Mouse (Mus musculus) kidney, adult 2 months (tissue): ENCODE measurements around the gene Prr23a1. TPM values are rescaled to one million over a fixed set of nuclear protein-coding genes. Genes with fewer than 3 reads are reported as not detected.
A peak's percentile ranks its signal among the peaks of the same experiment; 100 is the strongest.
"Not testable (repeated sequence)": the region's sequence is repeated elsewhere in the genome, so short reads cannot be mapped to it uniquely, and the experiment has no call there.

Source experiments
- DNase-seq: peaks from one replicate; pipeline ENCODE4 v3.0.0; 2021
- H3K27ac ChIP-seq: fragments of 200-500 bp; 2 replicates; pipeline ENCODE4 v1.5.1; 2012; ENCODE audit warnings: low read depth, low read length, control low read depth, inconsistent platforms; ENCODE audit not compliant: insufficient read depth
- H3K27me3 ChIP-seq: fragments of 200-500 bp; replicated peaks from 2 replicates; pipeline ENCODE4 v1.6.1; 2012; ENCODE audit warnings: mild to moderate bottlenecking, moderate library complexity, low read length, inconsistent platforms; ENCODE audit not compliant: control insufficient read depth, insufficient read depth
- H3K36me3 ChIP-seq: fragments of 200-500 bp; 2 replicates; pipeline ENCODE4 v1.6.1; 2012; ENCODE audit warnings: mild to moderate bottlenecking, moderate library complexity, low read length, inconsistent platforms; ENCODE audit not compliant: control insufficient read depth, insufficient read depth
- H3K4me1 ChIP-seq: fragments of 200-500 bp; 2 replicates; pipeline ENCODE4 v1.6.1; 2011; ENCODE audit warnings: low read length; ENCODE audit not compliant: control insufficient read depth, insufficient read depth
- H3K4me3 ChIP-seq: fragments of 200-500 bp; 2 replicates; pipeline ENCODE4 v1.5.1; 2011; ENCODE audit warnings: mild to moderate bottlenecking, low read depth, low read length, control low read depth; ENCODE audit not compliant: insufficient read depth
- CTCF ChIP-seq: fragments of 200-500 bp; conservative IDR thresholded peaks from 2 replicates; pipeline ENCODE4 v1.5.1; 2011; ENCODE audit warnings: low read depth, mild to moderate bottlenecking, control low read depth, low read length, moderate library complexity, mixed read lengths; ENCODE audit not compliant: insufficient read depth, insufficient read length
- POLR2A ChIP-seq: fragments of 200-500 bp; IDR thresholded peaks from one replicate; pipeline ENCODE4 v1.6.1; 2011; ENCODE audit warnings: low read depth, low read length, control low read depth
- WGBS: fragments of 180-500 bp; shearing (Covaris S2); methylation state at CpG from one replicate; pipeline ENCODE4 v1.1.7; 2018; 5-methylcytosine and 5-hydroxymethylcytosine counted together
- polyA plus RNA-seq: library from polyadenylated mRNA; depleted of rRNA; stranded (reverse); fragments of >200 nt; gene quantifications from 2 replicates; pipeline ENCODE4 v1.2.3, GENCODE M21; 2012; rRNA removed

The Prr23a1 gene
- not detected in 2 replicates for polyA plus RNA-seq

DNA sequence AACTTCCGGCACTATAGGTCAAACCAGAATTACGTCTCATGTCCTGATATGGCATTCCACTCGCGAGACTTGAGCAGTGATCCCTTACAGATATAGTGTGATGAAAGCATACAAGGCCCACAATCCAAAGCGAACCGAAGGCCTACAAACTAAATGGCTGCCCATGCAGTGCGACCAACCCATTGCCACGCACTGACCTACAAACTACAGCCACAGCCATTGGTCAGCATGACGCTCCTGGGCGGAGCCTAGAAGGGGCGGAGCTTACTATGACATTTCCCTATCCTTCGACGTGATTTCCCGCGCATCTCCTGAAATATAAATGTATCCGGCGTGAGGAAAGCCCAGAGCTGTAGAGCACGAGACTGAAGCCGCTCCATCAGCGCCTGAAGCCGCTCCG lies at the start of gene Prr23a1:
Gene Prr23a1 (plus strand): TSS at position 387 of the 400 bp plus-strand sequence.
- 62% methylated on average over 22 of the region's 22 CpGs for WGBS
- TF ChIP-seq POLR2A (no peak), CTCF (no peak)
- no peak for DNase-seq

DNA sequence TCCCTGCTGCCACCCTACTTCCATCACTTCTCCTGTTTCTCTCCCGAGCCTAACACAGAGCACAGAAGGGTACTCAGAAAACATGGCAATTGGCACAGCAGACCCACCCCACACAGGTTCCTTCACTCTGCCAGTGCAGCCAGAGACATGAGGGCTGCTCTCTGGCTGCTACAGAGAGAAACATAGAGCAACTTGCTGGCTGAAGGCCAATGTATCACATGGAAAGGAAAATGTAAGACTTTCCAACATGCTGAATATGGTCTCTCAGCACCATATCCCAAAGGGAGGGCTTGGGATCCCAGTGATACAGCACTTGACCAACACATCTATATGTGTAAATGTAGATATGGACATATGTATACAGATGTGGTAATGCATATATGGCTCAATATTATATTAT lies 43.3 kb upstream of the Prr23a1 start:
- 53% methylated on average over 1 of the region's 1 CpGs for WGBS
- no peaks in the 10 kb centered on the region for H3K4me1 ChIP-seq
- TF ChIP-seq CTCF (no peak), POLR2A (no peak)

More for the DNA sequence above, at the start of gene Prr23a1:
- H3K4me3 ChIP-seq: no peak within 1 kb of the TSS
- H3K27me3 ChIP-seq: no peaks in the 10 kb centered on the region; the same call in 1 of the 2 replicates
- H3K4me1 ChIP-seq: no peaks in the 10 kb centered on the region
- no peaks in the 10 kb centered on the region for H3K36me3 ChIP-seq
- no peak within 1 kb of the TSS for H3K27ac ChIP-seq

DNA sequence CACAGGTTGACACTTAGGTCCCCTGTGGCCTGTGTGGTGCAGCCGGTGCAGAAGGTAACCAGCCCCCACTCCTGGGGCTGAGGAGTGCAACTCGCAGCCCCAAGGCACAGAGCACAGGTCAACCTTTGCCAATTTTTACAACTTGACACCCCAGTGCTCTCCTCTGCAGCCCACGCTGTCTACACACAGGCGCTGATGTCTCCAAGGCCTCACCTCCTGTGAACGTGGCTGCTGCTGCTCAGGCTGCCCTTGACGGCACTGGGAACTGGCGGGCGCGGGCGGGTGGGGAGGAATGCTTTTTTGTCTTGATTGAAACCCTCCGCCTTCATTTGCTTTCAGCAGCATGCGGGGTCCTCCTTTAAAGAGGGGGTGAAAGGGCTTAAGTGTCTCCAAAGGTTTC lies 38.3 kb upstream of the Prr23a1 start:
- H3K27ac ChIP-seq: no peak overlapping the region
- H3K36me3 ChIP-seq: no peaks in the 10 kb centered on the region
- no peaks in the 10 kb centered on the region for H3K27me3 ChIP-seq
- H3K4me3 ChIP-seq: no peak overlapping the region
- no peaks in the 10 kb centered on the region for H3K4me1 ChIP-seq
- DNase-seq: no peak
- WGBS: 55% methylated on average over 12 of the region's 12 CpGs
- no peak for TF ChIP-seq POLR2A
- TF ChIP-seq CTCF: no peak

More for the DNA sequence above, 43.3 kb upstream of the Prr23a1 start:
- no peak for DNase-seq
- Histone ChIP-seq H3K27me3 (no peaks in the 10 kb centered on the region), H3K4me3 (no peak overlapping the region), H3K36me3 (no peaks in the 10 kb centered on the region), H3K27ac (no peak overlapping the region)

DNA sequence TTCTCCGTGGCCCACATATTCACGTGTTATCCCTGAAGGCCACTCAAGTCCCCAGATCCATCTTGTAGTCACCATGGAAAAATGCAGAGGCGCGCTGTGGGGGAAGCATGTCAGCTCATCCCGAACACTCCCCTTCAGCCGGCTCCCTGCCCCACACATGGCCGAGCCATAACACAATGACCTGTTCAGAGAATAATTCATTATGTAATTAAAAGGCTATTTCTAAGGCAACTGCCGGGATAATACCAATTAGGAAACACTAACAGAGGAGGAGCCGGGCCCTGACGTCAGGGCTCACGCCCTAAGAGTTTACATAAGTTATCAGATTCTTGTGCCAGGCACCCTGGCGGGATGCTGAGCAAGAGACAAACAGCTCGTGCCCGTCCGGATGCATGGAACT lies 36.8 kb upstream of the Prr23a1 start:
- Histone ChIP-seq H3K27ac (no peak overlapping the region), H3K27me3 (no peaks in the 10 kb centered on the region), H3K4me3 (no peak overlapping the region), H3K4me1 (no peaks in the 10 kb centered on the region), H3K36me3 (no peaks in the 10 kb centered on the region)
- no peak for DNase-seq
- TF ChIP-seq CTCF (no peak), POLR2A (no peak)
- 72% methylated on average over 15 of the region's 15 CpGs for WGBS

GRCm38 (mm10) chr9:98805934-98806333 lies 36.4 kb upstream of the Prr23a1 start:
- 72% methylated on average over 3 of the region's 3 CpGs for WGBS
- Histone ChIP-seq H3K4me1 (no peaks in the 10 kb centered on the region), H3K27me3 (no peaks in the 10 kb centered on the region), H3K36me3 (no peaks in the 10 kb centered on the region), H3K4me3 (no peak overlapping the region), H3K27ac (no peak overlapping the region)
- TF ChIP-seq CTCF (no peak), POLR2A (no peak)
- no peak for DNase-seq

DNA sequence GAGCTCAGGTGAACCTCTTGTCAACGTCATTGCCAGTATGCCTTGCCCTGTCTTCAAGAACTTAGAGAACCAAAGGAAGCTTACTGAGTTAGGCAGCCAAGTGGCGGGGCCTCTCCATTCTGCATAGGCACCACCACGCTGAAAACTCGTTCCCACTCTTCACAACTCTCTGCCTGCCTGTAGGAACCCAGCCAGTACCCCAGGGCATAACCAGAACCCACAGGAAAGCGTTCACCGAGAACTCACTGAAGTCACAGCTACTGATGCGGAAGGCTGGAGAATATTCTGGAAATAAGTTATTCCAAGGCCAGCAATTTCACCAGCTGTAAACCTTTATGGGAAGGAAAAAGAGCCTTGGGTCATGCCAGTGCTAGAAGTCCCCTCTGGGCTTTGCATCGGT lies 34.7 kb upstream of the Prr23a1 start:
- Histone ChIP-seq H3K4me3 (no peak overlapping the region), H3K4me1 (no peaks in the 10 kb centered on the region), H3K27ac (no peak overlapping the region), H3K27me3 (no peaks in the 10 kb centered on the region), H3K36me3 (no peaks in the 10 kb centered on the region)
- TF ChIP-seq CTCF (no peak), POLR2A (no peak)
- 80% methylated on average over 8 of the region's 8 CpGs for WGBS
- no peak for DNase-seq

GRCm38 (mm10) chr9:98809526-98809925 lies 32.8 kb upstream of the Prr23a1 start:
- H3K4me1 ChIP-seq, H3K27ac ChIP-seq, H3K36me3 ChIP-seq, H3K4me3 ChIP-seq, H3K27me3 ChIP-seq: not testable (repeated sequence)
- WGBS: 62% methylated on average over 2 of the region's 2 CpGs
- TF ChIP-seq CTCF: peak; percentile 57
- peak; percentile 47 for DNase-seq

GRCm38 (mm10) chr9:98816066-98816465 lies 26.2 kb upstream of the Prr23a1 start:
- DNase-seq: no peak
- Histone ChIP-seq H3K36me3 (no peaks in the 10 kb centered on the region), H3K4me3 (no peak overlapping the region), H3K27me3 (no peaks in the 10 kb centered on the region), H3K4me1 (no peaks in the 10 kb centered on the region), H3K27ac (no peak overlapping the region)
- 52% methylated on average over 3 of the region's 3 CpGs for WGBS
- TF ChIP-seq CTCF: no peak
- no peak for TF ChIP-seq POLR2A
